Mouse (Mus musculus): ENCODE results near the gene Gfm2. TPM values are rescaled to one million over a fixed set of nuclear protein-coding genes. Genes with fewer than 3 reads are reported as not detected.
"Not testable (repeated sequence)": the region's sequence is repeated elsewhere in the genome, so short reads cannot be mapped to it uniquely, and the experiment has no call there.

Gfm2 gene
- 10 to 100 TPM; 23.4 to 24.1 TPM for total RNA-seq (2021)

GRCm38 (mm10) chr13:97137466-97138400 is at the start of gene Gfm2, which contains the start of gene Nsa2:
Gfm2 (plus strand) TSS chr13:97137937.
Nsa2 (minus strand) TSS chr13:97137937.
- peak; percentile 86 for DNase-seq
- intact Hi-C loops (cut with DNase I): no loop called here

DNA sequence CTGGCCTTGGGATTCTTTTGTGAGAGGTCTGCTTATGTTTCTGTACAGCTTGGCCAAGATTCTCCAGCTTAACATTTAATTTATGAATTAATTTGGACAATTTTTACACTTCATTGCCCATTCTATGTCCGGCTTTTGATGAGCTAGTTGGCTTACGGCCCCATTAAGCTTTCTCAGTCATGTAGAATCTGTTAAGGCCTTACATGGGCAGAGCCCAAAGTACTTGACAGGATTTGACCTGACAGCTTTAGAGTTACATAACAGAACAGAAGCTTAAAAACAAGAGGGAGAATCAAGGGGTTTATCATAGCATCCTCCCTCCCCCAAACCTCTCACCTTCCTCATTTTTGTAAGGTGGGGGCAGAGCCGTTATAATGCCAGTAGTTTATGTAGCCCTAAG is 49.6 kb upstream of the Gfm2 start:
- DNase-seq: peak; percentile 5

DNA sequence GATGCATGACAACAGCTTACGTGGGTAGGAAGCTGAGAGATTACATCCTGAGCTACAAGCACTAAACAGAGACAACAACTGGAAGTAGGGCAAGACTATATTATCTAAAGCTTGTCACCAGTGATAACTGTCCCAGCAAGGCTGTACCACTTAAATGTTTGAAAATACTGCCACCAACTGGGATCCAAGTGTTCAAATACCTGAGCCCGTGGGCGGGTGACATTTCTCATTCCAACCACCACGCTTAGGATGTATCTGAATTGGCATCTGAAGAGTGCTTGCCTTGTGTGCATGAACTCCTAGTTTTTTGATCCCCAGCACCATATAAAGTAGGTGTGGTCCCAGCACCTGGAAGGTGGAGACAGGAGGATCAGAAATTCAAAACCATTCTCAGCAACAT is 42.0 kb upstream of the Gfm2 start:
- intact Hi-C loops (cut with DNase I): no loop called here
- DNase-seq: no peak

More for the DNA sequence above, 49.6 kb upstream of the Gfm2 start:
- intact Hi-C loops (cut with DNase I): no loop called here

DNA sequence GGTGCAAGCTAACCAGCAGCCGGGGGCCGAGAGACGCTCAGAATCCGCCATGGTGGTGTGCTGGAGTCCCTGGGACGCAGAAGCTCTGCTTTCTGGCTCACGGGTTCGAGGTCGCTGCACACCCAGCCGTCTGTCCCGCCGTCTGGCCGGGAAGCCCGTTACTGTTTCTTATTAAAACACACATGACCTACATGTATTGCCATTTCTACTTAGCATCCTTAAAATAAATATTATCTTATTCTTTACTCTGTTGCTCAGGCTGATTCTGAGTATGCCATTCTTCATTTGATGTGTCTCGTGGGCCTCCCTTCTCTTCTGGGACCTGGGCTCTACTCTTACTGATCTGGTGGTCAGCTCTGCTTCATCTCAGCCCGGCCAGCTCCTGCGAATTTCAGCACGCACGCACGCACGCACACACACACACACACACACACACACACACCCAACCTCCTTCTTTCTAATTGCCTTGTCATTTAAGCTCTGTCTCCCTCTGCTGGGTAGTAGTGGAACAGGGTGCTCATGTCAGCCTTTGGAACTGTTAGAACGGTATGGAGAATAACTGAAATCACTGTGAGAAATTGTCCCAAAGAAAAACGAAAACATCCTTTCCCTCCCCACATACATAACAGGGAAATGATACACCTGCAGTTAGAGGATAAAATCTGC is 38.4 kb upstream of the Gfm2 start, which contains the start of gene Gm6169:
Gene Gm6169 (minus strand): TSS at position 51 of the 666 bp plus-strand sequence.
- intact Hi-C loops (cut with DNase I): no loop called here
- DNase-seq: peak; percentile 68

GRCm38 (mm10) chr13:97104996-97105395 is 32.7 kb upstream of the Gfm2 start:
- no peak for DNase-seq
- intact Hi-C loops (cut with DNase I): no loop called here

GRCm38 (mm10) chr13:97107721-97108120 is 30.0 kb upstream of the Gfm2 start:
- intact Hi-C loops (cut with DNase I); DNase-seq: not testable (repeated sequence)

DNA sequence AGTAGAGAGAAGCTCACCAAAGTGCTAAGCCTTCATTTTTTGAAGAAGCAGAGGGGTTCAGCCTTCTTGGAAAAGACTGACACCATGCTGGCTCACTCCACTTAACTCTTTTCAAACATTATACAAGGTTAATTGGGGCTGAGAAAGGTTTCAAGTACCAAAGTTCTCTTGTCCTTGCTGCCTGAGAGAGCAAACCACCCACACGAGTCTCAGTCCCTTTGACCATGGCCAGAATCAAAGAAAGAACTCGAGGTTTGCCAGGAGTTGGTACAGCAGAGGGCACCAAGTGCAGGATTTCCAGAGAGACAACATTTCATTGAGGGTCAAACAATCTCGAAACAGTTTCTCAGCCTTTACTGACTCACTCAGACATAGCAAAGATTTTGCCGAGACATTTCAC is 28.7 kb upstream of the Gfm2 start:
- DNase-seq: no peak
- intact Hi-C loops (cut with DNase I): no loop called here

DNA sequence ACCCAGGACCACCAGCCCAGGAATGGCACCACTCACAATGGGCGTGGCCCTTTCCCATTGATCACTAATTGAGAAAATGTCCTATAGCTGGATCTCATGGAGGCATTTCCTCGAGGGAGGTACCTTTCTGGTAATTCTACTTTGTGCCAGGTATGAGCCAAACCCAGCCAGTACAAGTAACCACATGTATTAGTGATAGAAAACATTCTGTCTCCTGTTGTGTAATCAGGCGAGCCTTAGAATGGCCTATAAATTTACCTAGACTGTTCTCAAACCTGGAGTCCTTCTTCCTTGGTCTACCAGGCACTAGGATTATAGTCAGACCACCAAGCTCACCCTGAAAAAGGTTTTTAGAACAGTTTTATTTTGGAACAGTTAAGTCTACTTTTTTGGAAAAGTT is 16.4 kb upstream of the Gfm2 start:
- intact Hi-C loops (cut with DNase I): loop anchor here (10.0 kb wide), 1 partner anchor 467 kb away; no protein-coding TSS in a partner anchor
- DNase-seq: no peak

DNA sequence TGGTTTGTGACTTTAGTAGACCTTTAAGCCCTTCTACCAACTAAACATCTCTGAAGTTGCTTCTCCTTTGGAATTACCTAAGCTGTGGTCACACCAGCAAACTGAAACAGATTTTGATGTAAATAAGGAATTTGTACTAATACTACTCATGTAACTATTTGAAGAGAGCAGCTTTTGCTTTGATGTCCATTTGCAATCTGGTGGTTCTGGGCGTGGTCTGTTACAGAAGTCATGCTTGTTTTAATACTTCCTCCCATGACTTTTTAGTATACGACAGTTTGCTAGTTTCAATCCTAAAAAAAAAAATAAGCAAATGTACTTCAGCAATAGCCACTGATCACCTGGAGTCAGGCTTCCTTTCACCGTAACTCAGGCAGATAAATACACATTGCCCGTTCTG is 8.1 kb upstream of the Gfm2 start:
- DNase-seq: not testable (repeated sequence)
- intact Hi-C loops (cut with DNase I): loop anchor here (10.0 kb wide), 1 partner anchor 475 kb away; no protein-coding TSS in a partner anchor

DNA sequence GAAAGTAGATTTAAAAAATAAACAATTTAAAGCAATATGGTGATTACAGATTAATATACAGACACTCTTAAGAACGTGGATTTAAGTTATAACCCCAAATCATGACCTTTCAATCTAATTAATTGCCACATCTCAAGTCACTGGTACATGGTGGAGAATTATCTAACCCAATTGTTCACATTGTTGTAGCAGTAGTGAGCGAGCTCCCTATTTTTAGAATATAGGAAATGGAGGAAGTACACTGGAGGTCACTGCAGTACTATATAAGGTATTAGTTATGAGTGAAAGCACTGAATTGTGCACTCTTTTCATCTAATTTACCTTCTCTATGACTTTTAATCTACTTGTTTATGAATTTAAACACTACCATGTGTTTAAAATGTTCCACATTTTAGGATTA is 7.3 kb upstream of the Gfm2 start:
- intact Hi-C loops (cut with DNase I); DNase-seq: not testable (repeated sequence)

DNA sequence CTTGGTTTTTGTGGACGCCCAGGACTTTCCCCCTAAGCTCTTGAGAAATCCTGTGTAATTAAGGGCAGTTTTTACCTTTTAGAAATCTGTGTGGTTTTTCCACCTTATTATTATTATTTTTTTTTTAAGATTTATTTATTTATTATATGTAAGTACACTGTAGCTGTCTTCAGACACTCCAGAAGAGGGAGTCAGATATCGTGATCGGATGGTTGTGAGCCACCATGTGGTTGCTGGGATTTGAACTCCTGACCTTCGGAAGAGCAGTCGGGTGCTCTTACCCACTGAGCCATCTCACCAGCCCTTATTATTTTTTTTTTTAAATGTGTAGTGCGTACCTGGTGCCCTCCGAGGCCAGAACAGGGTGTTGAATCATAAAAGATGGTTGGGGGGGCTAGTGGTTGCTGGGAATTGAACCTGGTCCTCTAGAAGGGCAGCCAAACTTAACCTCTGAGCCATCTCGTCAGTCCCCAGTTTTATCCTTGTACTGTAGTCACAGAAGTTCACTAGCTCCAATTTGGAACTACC is 731 bp downstream of the Gfm2 start:
- intact Hi-C loops (cut with DNase I); DNase-seq: not testable (repeated sequence)

DNA sequence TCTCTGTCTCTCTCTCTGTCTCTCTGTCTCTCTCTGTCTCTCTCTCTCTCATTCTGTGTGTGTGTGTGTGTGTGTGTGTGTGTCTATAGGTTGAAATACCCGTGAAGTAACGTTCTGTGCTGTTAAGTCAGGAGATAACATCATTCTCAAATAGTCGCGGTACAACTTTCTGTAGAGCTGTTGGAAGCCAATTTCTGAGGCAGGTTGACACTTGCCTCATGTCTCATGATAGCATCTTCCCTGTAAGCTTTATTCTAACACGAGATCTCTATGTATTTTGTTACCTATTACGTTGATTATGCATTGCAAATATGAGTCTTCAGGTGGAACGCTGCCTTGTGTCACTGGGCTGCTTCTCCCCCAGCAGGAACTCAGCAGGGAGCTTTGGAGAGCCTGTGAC is 4.6 kb downstream of the Gfm2 start:
- intact Hi-C loops (cut with DNase I): no loop called here
- DNase-seq: no peak

DNA sequence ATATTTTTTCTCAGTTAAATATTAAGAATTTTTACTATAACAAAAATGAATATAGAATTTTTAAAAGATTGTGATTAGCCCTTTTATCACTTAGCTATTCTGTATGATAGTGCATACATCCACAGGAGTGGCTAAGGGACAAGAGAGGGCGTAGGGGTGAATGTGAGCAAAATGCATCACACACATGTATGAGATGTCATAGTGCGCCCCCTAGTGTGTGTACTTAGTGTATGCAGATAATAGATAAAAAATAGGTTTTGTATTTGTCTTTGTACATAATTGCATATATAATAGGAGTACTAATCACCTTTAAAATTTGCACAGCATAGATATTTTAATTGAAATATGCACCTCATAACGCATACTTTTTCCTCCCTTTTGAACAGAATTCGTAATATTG is 8.1 kb downstream of the Gfm2 start:
- peak; percentile 56 for DNase-seq
- intact Hi-C loops (cut with DNase I): no loop called here

- no peak for DNase-seq
- intact Hi-C loops (cut with DNase I): no loop called here
These were observed 38.0 kb downstream of the Gfm2 start for GRCm38 (mm10) chr13:97175520-97176264.

GRCm38 (mm10) chr13:97176731-97177130 is 39.0 kb downstream of the Gfm2 start:
- intact Hi-C loops (cut with DNase I): no loop called here

DNA sequence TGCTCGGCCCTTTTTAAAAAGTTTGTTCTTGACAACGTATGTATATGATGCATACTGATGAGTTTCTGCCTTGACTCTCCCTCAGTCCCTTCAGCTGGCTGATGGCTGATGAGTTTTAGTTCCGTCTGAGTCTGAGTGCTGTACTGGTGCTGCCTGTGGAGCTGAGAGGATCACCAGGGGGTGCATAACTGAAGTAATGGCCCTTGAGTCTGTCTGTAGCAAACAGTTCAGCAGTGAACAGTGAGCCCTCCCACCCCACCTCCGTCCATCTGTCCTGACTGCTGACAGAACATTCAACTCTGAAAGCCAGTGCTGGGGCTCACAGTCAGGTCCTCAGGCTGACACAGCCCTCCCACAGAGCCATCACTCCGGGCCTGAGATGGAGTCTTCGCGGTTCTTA is 41.2 kb downstream of the Gfm2 start:
- intact Hi-C loops (cut with DNase I): no loop called here
- DNase-seq: no peak

More at GRCm38 (mm10) chr13:97176731-97177130, 39.0 kb downstream of the Gfm2 start:
- DNase-seq: no peak

GRCm38 (mm10) chr13:97180113-97180828 is 42.5 kb downstream of the Gfm2 start:
- intact Hi-C loops (cut with DNase I): no loop called here

GRCm38 (mm10) chr13:97182821-97183220 is 45.1 kb downstream of the Gfm2 start:
- DNase-seq: peak; percentile 42
- intact Hi-C loops (cut with DNase I): no loop called here

More at GRCm38 (mm10) chr13:97180113-97180828, 42.5 kb downstream of the Gfm2 start:
- DNase-seq: no peak

- no peak for DNase-seq
- intact Hi-C loops (cut with DNase I): no loop called here
These were observed 46.4 kb downstream of the Gfm2 start for GRCm38 (mm10) chr13:97184168-97184567.

GRCm38 (mm10) chr13:97184656-97185055 is 46.9 kb downstream of the Gfm2 start:
- DNase-seq: no peak
- intact Hi-C loops (cut with DNase I): no loop called here
